Mouse (Mus musculus) kidney, embryonic 14.5 days (tissue): ENCODE measurements around the gene Dennd2a. TPM values are rescaled to one million over a fixed set of nuclear protein-coding genes. Genes with fewer than 3 reads are reported as not detected.

ENCODE experiments used
- ATAC-seq: fragments of 200-750 bp; cut with Nextera tagmentation; 2 replicates; pipeline ENCODE4 v1.8.0; 2017; ENCODE audit warnings: moderate number of reproducible peaks, mild to moderate bottlenecking, moderate TSS enrichment, moderate library complexity; ENCODE audit not compliant: low FRiP score, low TSS enrichment
- H3K27ac ChIP-seq: fragments of 300-500 bp; sonication (generic); 2 replicates; pipeline ENCODE4 v1.5.1; 2014; ENCODE audit warnings: low read depth, mild to moderate bottlenecking, low read length, moderate library complexity, mixed read lengths
- H3K27me3 ChIP-seq: fragments of 300-500 bp; sonication (generic); 2 replicates; pipeline ENCODE4 v1.6.1; 2014; ENCODE audit warnings: mild to moderate bottlenecking, low read length; ENCODE audit not compliant: control insufficient read depth, insufficient read depth
- H3K36me3 ChIP-seq: fragments of 300-500 bp; sonication (generic); 2 replicates; pipeline ENCODE4 v1.6.1; 2014; ENCODE audit warnings: low read length, mixed read lengths; ENCODE audit not compliant: control insufficient read depth, insufficient read depth
- H3K4me1 ChIP-seq: fragments of 300-500 bp; sonication (generic); 2 replicates; pipeline ENCODE4 v1.6.1; 2014; ENCODE audit warnings: low read length, mixed read lengths; ENCODE audit not compliant: control insufficient read depth, insufficient read depth
- H3K4me2 ChIP-seq: fragments of 300-500 bp; sonication (generic); replicated peaks from 2 replicates; pipeline ENCODE4 v1.6.1; 2014; ENCODE audit warnings: low read depth, mild to moderate bottlenecking, low read length
- H3K4me3 ChIP-seq: fragments of 300-500 bp; sonication (generic); 2 replicates; pipeline ENCODE4 v1.5.1; 2014; ENCODE audit warnings: mild to moderate bottlenecking, low read length
- H3K9ac ChIP-seq: fragments of 300-500 bp; sonication (generic); 2 replicates; pipeline ENCODE4 v1.6.1; 2014; ENCODE audit warnings: low read depth, mild to moderate bottlenecking, low read length, moderate library complexity
- H3K9me3 ChIP-seq: fragments of 300-500 bp; sonication (generic); 2 replicates; pipeline ENCODE4 v1.6.1; 2016; ENCODE audit warnings: low read length; ENCODE audit not compliant: control insufficient read depth
- WGBS: fragments of 180-500 bp; shearing (Covaris S2); extraction: QIAGEN DNeasy Blood & Tissue Kit; methylation state at CpG from one replicate; pipeline ENCODE4 v1.1.7; 2014; 5-methylcytosine and 5-hydroxymethylcytosine counted together
- polyA plus RNA-seq: library from polyadenylated mRNA; unstranded; fragments of >200 nt; fragmentation: Nextera tagmentation; extraction: Ambion mirVana; gene quantifications from 2 replicates; pipeline ENCODE4 v1.2.1, GENCODE M21; 2014

The Dennd2a gene
- polyA plus RNA-seq, 1 experiment from 2014 or later: 31.8 TPM

DNA sequence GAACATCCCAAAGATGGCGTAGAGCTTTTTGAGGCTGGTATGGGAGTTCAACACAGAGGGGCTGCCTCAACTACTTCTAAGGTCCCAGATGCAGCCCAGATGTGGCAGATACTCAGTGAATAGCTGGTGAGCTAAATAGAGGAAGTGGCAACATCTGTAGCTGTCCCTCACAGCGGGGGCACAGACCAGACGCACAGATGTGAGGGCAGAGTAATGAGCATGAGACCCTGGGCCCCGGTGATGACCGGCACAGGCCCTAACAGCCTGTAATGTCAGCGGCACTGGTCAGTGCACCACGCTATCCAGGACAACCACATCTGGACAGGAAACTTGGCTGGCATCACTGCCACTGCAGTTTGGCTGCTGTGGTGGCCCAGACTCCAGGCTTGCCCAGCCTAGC lies 54.2 kb downstream of the Dennd2a start:
- Histone ChIP-seq H3K9me3 (no peaks in the 10 kb centered on the region), H3K27ac (no peak overlapping the region), H3K4me1 (no peaks in the 10 kb centered on the region), H3K36me3 (peaks cover 36% of the 10 kb centered on the region), H3K4me2 (no peak overlapping the region), H3K9ac (no peak overlapping the region), H3K27me3 (no peaks in the 10 kb centered on the region), H3K4me3 (no peak overlapping the region)
- ATAC-seq: no peak
- WGBS: 89% methylated on average over 7 of the region's 7 CpGs

DNA sequence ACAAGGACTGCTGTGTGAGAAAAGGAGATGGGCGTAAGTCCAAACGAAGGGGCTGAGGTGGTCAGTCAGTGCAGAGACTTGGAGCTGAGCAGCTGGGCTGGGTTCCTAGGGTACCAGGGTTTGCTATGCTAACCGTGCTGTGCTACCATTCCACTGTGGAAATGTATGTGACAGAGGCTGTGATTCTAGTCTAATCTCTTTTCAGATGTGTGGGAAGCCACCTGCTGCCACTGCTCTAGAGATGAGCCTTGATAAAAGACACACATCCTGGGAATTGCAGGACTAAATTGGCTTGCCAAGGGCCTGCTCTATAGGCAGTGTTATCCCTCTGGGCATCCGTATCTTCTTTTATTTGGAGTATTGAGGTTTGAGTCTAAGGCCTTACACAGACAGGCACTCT lies 60.5 kb downstream of the Dennd2a start:
- Histone ChIP-seq H3K4me2 (no peak overlapping the region), H3K9ac (no peak overlapping the region), H3K4me3 (no peak overlapping the region), H3K9me3 (no peaks in the 10 kb centered on the region), H3K27ac (no peak overlapping the region), H3K36me3 (peaks cover 51% of the 10 kb centered on the region), H3K4me1 (no peaks in the 10 kb centered on the region), H3K27me3 (no peaks in the 10 kb centered on the region)
- 93% methylated on average over 4 of the region's 4 CpGs for WGBS
- ATAC-seq: no peak

DNA sequence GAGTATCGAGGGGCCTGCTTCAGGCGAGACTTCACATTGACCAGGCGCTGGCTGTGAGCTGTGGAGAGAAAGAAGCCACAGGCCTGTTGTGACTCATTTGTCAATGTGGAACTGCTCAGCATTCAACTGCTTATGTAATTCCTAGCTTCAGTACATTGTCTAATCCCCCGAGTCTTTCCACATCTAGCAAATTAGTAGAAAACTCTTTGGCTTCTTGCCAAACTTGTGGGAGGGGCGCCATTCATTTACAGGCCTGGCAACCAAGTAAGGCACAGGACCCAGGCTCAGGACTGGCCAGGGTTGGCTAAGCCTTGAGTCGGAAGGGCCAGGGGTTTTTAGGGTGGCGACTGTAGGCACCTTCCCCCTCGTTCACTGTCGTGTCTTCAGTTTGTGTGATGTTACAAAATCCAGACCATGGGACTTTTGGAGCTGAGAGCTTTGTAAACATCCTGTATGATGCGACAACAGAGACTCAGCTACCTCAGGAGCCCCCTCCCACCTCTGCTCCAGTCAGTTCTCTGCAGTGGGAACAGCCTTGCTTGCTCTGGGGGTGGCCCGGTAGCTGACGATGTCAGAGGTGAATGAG lies 64.4 kb downstream of the Dennd2a start:
- Histone ChIP-seq H3K27me3 (no peaks in the 10 kb centered on the region), H3K9me3 (no peaks in the 10 kb centered on the region), H3K4me3 (no peak overlapping the region), H3K4me1 (no peaks in the 10 kb centered on the region), H3K27ac (no peak overlapping the region), H3K36me3 (peaks cover 68% of the 10 kb centered on the region), H3K9ac (no peak overlapping the region), H3K4me2 (no peak overlapping the region)
- no peak for ATAC-seq
- 89% methylated on average over 12 of the region's 12 CpGs for WGBS

DNA sequence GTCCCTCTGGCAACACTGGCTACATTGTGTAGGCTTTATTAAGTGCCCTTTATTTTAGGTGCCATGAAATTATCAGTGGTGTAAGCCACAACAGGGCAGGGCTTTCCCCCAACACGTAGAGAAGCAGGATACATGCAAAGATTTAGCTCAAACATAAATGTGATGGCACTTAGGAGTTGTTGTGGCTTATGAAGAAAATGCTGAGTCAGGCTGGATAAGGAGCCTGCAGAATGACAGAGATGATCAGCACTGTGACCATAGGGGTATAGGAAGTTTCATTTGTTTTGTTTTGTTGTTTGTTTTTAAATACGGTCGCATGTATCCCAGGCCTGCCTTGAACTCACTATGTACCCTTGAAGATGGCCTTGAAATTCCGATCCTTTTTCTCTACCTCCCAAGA lies 65.5 kb downstream of the Dennd2a start:
- Histone ChIP-seq H3K27me3 (no peaks in the 10 kb centered on the region), H3K4me3 (no peak overlapping the region), H3K27ac (no peak overlapping the region), H3K36me3 (peaks cover 74% of the 10 kb centered on the region), H3K9ac (no peak overlapping the region), H3K4me2 (no peak overlapping the region), H3K9me3 (no peaks in the 10 kb centered on the region), H3K4me1 (no peaks in the 10 kb centered on the region)
- no peak for ATAC-seq
- 92% methylated on average over 4 of the region's 4 CpGs for WGBS

DNA sequence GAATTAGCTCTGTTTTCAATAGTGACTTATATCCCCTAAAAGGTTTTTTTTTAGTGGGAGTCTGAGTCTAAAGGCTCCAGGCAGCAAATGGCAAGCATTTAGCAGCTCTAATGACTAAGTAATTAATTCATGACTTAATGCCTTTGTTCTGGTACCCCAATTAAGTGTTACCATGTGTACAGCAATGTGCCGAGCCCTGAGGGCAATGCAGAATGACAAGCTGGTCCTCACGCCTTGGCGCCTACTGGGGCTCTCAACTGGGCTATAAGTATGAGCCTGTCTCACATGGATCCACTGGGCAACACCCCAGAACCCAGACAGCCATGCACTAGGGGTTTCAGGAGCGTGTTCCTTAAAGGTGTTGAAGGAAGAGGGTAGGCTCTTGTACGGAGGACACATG lies 66.5 kb downstream of the Dennd2a start:
- H3K9me3 ChIP-seq: no peaks in the 10 kb centered on the region
- no peaks in the 10 kb centered on the region for H3K4me1 ChIP-seq
- H3K4me2 ChIP-seq: no peak overlapping the region
- H3K27me3 ChIP-seq: no peaks in the 10 kb centered on the region
- peaks cover 75% of the 10 kb centered on the region for H3K36me3 ChIP-seq
- WGBS: 83% methylated on average over 5 of the region's 5 CpGs
- H3K9ac ChIP-seq: no peak overlapping the region
- ATAC-seq: no peak
- no peak overlapping the region for H3K4me3 ChIP-seq
- H3K27ac ChIP-seq: no peak overlapping the region

DNA sequence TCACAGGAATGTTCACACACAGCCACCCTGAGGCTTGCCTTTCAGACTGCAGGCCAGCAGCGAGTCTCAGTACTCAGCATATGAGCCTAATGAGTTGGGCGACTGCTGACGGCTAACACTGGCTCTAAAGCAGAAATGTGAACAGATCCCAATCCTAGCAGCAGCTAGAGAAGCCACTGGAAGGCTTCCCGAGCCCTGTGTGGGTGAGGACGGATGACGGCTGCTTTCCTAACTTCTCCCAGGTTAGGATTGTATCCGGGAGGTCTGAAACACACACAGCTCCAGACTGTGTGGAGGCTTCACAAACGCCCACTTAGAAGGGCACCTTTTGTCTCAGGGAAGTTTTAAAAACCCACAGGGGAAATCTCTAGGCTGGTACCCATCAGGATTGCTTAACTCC lies 69.4 kb downstream of the Dennd2a start:
- Histone ChIP-seq H3K4me2 (no peak overlapping the region), H3K27ac (no peak overlapping the region), H3K9ac (no peak overlapping the region), H3K36me3 (peaks cover 78% of the 10 kb centered on the region), H3K4me3 (no peak overlapping the region), H3K27me3 (no peaks in the 10 kb centered on the region), H3K4me1 (no peaks in the 10 kb centered on the region), H3K9me3 (no peaks in the 10 kb centered on the region)
- WGBS: 95% methylated on average over 8 of the region's 8 CpGs
- ATAC-seq: no peak

DNA sequence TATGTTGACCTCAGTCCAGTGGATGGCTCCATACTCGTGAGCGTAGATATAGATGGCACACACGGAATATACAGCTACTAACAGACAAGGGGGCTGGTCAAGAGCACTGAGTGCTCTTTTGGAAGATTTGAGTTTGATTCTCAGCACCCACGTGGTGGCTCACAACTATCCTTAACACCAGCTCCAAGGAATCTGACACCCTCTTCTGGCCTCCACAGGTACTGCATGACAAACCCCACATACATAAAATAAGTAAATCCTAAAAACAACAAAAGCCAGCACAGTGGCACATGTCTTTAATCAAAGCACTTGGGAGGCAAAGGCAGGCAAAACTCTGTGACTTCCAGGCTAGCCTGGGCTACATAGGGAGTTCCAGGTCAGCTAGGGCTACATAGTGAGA lies 74.0 kb downstream of the Dennd2a start:
- Histone ChIP-seq H3K27ac (no peak overlapping the region), H3K27me3 (no peaks in the 10 kb centered on the region), H3K4me2 (no peak overlapping the region), H3K9ac (no peak overlapping the region), H3K4me3 (no peak overlapping the region), H3K9me3 (no peaks in the 10 kb centered on the region), H3K36me3 (peaks cover 77% of the 10 kb centered on the region), H3K4me1 (no peaks in the 10 kb centered on the region)
- WGBS: 93% methylated on average over 4 of the region's 4 CpGs
- ATAC-seq: no peak

DNA sequence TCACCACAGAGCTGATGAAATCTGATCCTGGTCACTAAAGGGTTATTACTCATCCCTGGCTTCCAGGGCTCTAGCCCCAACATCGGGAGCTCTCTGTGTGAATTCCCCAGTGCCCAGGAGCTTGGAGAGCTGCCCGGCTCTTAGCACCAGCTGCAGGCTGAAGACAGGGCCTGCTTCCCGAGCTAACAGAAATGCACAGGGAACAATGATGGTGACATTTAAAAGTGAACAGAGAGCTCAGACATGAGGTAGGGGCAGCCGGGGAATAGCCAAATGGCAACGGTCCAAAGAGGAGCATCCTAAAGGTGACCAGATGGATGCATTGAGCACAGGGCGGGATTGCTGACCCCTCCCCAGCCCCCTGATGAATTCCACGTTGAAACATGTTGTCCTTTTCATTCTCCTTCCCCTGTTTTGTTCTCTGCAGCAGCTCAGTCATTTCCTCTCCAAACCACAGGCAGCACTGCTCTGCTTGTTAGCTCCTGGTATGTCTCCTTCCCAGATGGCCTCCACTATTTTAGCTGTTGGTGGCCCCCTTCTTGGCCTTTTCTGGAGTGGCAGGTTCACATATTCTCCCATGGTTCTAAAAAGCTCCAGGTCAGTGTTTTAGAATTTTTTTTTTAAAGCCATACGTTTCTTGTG lies 79.0 kb downstream of the Dennd2a start:
- no peak overlapping the region for H3K4me2 ChIP-seq
- WGBS: 64% methylated on average over 8 of the region's 8 CpGs
- no peaks in the 10 kb centered on the region for H3K27me3 ChIP-seq
- H3K4me3 ChIP-seq: no peak overlapping the region
- 0 out of 2 replicates have a peak, but pooled peaks cover 7% of the 10 kb centered on the region for H3K4me1 ChIP-seq
- peaks cover 60% of the 10 kb centered on the region for H3K36me3 ChIP-seq
- no peak for ATAC-seq
- H3K27ac ChIP-seq: no peak overlapping the region
- H3K9me3 ChIP-seq: no peaks in the 10 kb centered on the region
- H3K9ac ChIP-seq: no peak overlapping the region

DNA sequence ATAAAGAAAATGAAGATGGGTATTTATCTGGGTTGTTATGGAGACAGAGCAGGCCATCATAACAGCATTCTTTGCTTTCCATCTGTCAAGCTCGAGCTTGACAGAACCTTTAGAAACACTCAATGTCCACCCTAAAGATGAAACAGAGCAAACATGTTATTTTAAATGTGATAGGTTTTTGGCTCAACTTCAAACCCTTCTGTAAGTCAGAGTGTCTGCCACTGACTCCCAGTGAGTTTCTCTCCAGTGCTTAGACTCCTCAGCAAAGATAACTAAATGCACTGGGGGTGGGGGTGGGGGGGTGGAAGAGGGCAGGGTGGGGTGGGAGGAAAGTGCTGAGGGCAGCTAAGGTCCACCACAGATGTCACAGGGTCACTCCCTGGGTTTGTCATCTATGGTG lies 81.0 kb downstream of the Dennd2a start:
- Histone ChIP-seq H3K27ac (no peak overlapping the region), H3K9ac (no peak overlapping the region), H3K36me3 (peaks cover 47% of the 10 kb centered on the region), H3K4me2 (no peak overlapping the region), H3K9me3 (no peaks in the 10 kb centered on the region), H3K4me1 (0 out of 2 replicates have a peak, but pooled peaks cover 7% of the 10 kb centered on the region), H3K27me3 (no peaks in the 10 kb centered on the region), H3K4me3 (no peak overlapping the region)
- WGBS: 67% methylated on average over 1 of the region's 1 CpGs
- no peak for ATAC-seq
